Mouse (Mus musculus) CH12.LX (cell line): ENCODE results near the gene Tcl1b3.

Experiments used
- CTCF ChIP-seq, 2 experiments: IDR thresholded peaks in 1 of 2; conservative IDR thresholded peaks in 1 of 2; 2 replicates each; pipeline ENCODE4 v1.5.1; 2011 to 2012; ENCODE audit warnings: low read depth in 2 of 2, low read length in 2 of 2, improper control_type of control experiment in 1 of 2, inconsistent platforms in 1 of 2, mild to moderate bottlenecking in 1 of 2, moderate library complexity in 1 of 2
- GABPA ChIP-seq: IDR thresholded peaks from 2 replicates; pipeline ENCODE4 v1.6.1; 2012; ENCODE audit warnings: low read depth, low read length, improper control_type of control experiment, inconsistent platforms; ENCODE audit not compliant: insufficient replicate concordance
- PAX5 ChIP-seq: IDR thresholded peaks from 2 replicates; pipeline ENCODE4 v1.6.1; 2012; ENCODE audit warnings: low read length, inconsistent platforms, mixed read lengths
- ZNF384 ChIP-seq: IDR thresholded peaks from 2 replicates; pipeline ENCODE4 v1.6.1; 2012; ENCODE audit warnings: low read depth, low read length, improper control_type of control experiment, inconsistent platforms

GRCm38 (mm10) chr12:105217101-105217760, 26.4 kb downstream of the Tcl1b3 start:
- TF ChIP-seq CTCF (conservative IDR thresholded peaks at IDR 0.05 in 1 of 2, IDR thresholded peaks at IDR 0.05 in 1 of 2; ENCODE audit: low read depth in 2 of 2, low read length in 2 of 2), result no peak
- no peak for TF ChIP-seq GABPA
- no peak for TF ChIP-seq ZNF384
- TF ChIP-seq PAX5, result no peak
